Mouse (Mus musculus) c-Kit-positive CD71-positive TER-119-negative erythroid progenitor cells, embryonic 14.5 days (primary cell): ENCODE results near the gene Psmb10.
"Not testable (repeated sequence)": the region's sequence is repeated elsewhere in the genome, so short reads cannot be mapped to it uniquely, and the experiment has no call there.

Experiments used
- DNase-seq: peaks from one replicate; pipeline ENCODE4 v3.0.0-alpha.2; 2013; ENCODE audit warnings: low read depth

Gene Psmb10

GRCm38 (mm10) chr8:105938306-105938669 is at the start of gene Psmb10:
Psmb10 (minus strand) TSS chr8:105938444.
- DNase-seq, result peak; percentile 67

DNA sequence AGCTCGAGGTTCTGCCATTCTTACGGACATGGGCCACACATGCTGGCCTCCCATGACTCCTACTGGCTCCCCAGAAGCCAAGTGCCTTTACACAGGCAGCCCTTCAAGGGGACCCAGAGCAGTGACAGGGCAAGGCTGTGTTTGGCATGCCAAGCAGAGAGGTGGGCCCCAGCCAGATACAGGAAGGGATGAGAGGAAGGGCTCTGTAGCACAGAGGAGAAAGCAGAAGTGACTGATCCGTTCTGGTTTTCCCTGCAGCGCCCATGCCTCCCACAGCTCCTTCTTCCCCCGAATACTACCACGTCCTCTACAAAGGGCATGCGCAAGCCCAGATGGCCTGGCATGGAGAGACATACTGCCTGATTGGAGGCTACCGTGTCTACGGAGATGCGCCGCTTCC is 45.2 kb upstream of the Psmb10 start:
- DNase-seq, result not testable (repeated sequence)

GRCm38 (mm10) chr8:105981146-105981545 is 42.9 kb upstream of the Psmb10 start:
- DNase-seq, result no peak

DNA sequence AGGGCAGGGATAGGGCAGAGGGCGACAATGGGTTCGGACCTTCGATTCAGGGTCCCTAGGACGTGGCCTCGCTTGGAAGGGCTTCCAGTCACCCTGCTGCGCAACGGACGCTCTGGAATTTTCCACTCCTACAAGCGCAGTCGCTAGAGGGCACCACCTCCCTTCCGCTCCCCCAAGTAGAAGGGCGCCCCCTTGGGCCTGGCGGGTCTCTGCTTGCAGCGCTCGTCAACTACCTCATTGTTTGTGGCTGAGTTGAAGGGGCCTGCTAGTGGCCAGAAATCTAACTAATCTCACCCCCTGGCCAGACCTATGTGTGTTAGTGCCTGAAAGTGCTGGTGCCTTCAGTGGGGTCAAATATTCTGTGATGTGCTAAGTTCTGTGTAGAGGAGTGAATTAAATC is 41.1 kb upstream of the Psmb10 start, which contains the start of gene Dpep3:
Gene Dpep3 (minus strand): TSS at position 105 of the 400 bp plus-strand sequence.
- DNase-seq, result no peak

DNA sequence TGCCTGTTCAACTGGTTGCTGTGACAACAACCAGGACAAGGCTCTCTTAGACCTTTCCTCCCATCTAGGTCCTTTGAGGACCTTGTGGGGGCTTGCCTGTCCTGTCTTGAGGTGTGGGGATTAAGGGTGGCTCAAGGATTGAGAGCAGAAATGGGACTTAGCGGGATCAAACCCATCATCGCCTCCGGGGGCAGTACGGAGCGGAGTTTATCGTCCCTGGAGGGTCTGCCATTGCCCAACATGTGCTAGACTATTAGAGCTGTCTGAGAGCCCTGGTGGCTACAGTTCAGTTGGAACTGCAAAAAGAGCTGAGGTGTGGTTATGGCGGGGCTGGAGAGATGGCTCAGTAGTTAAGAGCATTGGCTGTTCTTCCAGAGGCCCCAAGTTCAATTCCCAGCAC is 37.1 kb upstream of the Psmb10 start:
- no peak for DNase-seq

- DNase-seq, result no peak
Measured at GRCm38 (mm10) chr8:105971019-105971720, 32.9 kb upstream of the Psmb10 start.

- no peak for DNase-seq
Measured at GRCm38 (mm10) chr8:105969367-105969766, 31.1 kb upstream of the Psmb10 start.

- DNase-seq, result peak; percentile 79
Measured at GRCm38 (mm10) chr8:105966692-105967311, 28.6 kb upstream of the Psmb10 start.

- DNase-seq, result peak; percentile 73
Measured at GRCm38 (mm10) chr8:105965905-105966341, 27.7 kb upstream of the Psmb10 start, which contains the start of gene Slc12a4. Slc12a4 (minus strand) TSS chr8:105966097.

GRCm38 (mm10) chr8:105965266-105965904 is 27.1 kb upstream of the Psmb10 start:
- peak; percentile 40 for DNase-seq

DNA sequence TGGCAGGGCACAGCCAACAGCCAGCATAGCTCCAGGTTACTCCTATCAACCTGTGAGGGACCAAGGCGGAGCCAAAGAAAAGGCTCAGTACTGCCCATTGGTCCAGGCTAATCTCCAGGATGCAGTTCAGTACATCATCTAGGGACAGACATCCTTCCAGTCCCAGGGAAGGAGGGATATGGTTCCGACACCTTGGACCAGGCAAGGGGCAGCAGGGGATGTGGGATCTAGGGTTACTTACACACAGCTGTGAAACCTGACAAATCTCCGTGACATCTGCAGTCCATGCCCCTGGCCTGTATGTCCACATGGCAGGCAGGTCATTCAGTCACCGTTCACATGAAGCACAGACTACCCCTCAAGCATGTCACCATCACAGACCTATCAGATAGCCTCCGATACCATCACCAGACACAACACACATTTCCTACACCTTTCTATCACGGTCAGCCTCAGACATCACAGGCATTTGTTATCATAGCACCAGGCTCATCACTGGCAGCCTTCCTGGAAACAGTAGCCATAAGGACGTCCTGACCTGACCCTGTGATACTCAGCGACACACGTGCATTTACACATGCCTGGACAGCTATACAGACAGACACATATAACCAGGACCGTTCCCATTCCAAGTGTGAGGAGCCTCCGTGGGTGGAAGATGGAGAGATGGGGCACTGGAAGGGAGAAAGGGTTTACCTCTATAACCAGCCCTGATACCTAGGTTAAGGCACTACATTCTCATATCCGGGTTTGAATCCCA is 26.4 kb upstream of the Psmb10 start:
- DNase-seq, result peak; percentile 28

DNA sequence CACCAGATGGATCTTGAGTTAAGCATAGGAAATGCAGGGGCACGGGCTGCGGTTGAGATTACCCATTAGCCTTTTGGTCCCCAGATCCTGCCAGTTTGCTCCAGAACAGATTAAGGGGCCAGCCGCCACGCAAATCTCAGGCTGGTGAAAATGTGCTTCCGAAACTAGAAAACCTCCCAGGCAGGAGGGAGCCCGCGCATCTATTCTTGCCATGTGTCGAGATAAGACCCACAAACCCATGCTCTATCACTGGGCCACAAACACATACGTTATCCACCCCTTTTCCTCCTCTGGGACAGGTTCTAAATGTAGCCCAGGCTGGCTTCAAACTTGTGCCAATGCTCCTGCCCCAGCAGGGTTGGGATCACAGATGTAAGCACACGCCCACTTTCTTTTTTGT is 23.3 kb upstream of the Psmb10 start:
- DNase-seq, result peak; percentile 57

- DNase-seq, result no peak
Measured at GRCm38 (mm10) chr8:105961101-105961500, 22.9 kb upstream of the Psmb10 start.

GRCm38 (mm10) chr8:105959350-105959749 is 21.1 kb upstream of the Psmb10 start:
- no peak for DNase-seq

DNA sequence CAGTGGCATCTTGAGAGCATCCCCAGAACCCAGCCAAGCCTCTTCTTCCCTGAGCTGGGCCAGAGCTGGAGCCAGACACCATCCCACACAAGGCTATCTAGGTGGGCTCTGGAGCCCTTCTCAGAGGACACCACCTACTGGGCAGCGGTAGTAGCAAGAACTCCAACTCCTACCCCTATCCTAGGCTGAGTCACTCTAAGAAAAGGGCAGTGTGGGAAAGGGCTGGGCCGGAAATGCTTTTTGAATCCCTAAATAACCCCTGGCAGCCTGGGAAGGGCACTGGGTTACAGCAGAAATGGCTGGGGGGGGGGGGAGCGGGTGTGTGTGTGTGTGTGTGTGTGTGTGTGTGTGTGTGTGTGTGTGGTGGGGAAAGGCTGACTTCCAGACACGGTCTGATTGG is 19.6 kb upstream of the Psmb10 start:
- no peak for DNase-seq

GRCm38 (mm10) chr8:105956556-105956955 is 18.3 kb upstream of the Psmb10 start:
- no peak for DNase-seq

- DNase-seq, result no peak
Measured at GRCm38 (mm10) chr8:105951057-105951659, 12.9 kb upstream of the Psmb10 start.

DNA sequence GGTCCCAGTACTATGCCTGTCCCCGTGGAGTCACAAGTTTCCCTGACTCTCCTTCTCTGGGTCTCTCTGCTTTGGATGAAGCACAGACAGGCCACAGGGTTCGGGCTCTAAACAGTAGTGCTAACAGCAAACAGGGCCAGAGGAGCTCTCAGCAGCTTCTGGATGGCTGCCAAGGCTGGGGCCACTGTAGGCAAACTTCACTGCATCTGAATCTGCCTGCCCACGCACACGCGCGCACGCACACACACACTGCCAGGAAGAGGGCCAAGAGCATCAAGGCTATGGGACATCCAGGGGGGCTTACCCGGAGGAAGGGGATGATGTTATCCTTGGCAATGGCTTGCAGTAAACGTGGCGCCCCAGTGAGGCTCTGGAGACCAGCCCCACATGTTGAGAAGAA is 11.1 kb upstream of the Psmb10 start:
- no peak for DNase-seq

DNA sequence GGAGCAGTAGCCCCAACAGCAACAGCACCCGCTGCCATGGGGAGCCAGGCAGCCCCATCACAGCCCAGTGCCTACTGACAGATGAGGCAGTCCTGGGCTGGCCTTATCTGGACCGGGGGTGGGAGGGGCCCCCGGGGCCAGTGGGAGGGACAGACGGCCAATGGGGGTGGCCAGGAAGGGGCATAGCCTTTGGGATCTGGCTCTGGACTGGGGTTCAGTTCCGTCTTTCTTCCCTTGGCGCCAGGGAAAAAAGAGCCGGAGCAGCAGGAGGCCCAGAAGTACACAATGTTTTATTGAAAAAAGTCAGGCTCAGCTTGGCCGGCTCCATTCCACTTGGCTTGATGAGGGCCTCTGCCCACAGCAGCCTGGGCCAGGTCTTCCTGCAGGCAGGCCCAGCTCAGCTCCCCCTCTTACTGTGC is 5.1 kb upstream of the Psmb10 start, which contains the start of gene Lcat:
Gene Lcat (minus strand): TSS at position 62 of the 419 bp plus-strand sequence.
- DNase-seq, result no peak

DNA sequence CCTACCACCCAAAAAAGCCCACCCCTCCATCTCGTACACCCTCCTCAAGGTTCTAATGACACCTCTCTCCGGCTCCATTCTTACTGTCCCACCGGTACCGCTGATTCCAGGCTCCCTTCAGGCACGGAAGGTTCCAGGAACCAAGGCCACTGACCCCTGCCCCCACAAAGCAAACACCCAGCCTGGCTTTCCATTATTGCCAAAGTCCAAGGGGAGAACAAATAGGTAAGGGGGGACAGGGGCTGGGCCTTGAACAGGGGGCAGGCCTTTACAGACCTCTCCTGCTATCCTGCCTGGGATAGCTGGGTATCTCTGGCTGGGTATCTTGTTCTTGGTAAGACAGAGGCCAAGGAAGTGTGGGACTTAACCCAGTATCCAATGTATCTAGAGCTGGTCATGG is 4.3 kb upstream of the Psmb10 start:
- no peak for DNase-seq

DNA sequence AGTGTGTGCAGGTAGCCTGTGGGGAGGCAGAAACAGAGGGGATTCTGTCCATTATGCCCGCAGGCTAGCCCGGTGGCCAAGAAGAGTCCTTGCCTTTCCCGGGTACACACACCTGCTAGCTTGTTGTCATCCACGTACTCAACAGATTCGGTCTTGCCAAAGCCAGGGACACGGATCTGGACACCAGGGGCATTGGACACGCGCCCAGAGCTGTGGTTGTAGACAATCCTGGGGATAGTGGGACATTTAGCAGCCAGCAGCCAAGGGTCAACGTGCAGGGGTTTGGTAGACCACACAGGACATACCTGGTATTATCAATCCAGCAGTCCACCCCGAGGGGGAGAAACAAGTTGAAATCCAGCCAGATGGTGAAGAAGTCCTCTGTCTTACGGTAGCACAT is 3.8 kb upstream of the Psmb10 start:
- DNase-seq, result no peak
